Mouse (Mus musculus) ES-E14 (cell line): ENCODE data around the gene Kpnb1.

ENCODE experiments used
- HCFC1 ChIP-seq: IDR thresholded peaks from 2 replicates; pipeline ENCODE4 v1.6.1; 2012; ENCODE audit warnings: low read length, inconsistent platforms, borderline replicate concordance; ENCODE audit not compliant: insufficient read depth
- MAFK ChIP-seq: IDR thresholded peaks from 2 replicates; pipeline ENCODE4 v1.6.1; 2014; ENCODE audit warnings: mild to moderate bottlenecking, low read depth, low read length, inconsistent platforms; ENCODE audit not compliant: insufficient read depth

- no peak for TF ChIP-seq MAFK
- TF ChIP-seq HCFC1, result no peak
Observed at GRCm38 (mm10) chr11:97138554-97139226, 49.0 kb downstream of the Kpnb1 start.
